Mouse (Mus musculus) CH12.LX (cell line): ENCODE measurements around the gene Polh.

Experiments
- BHLHE40 ChIP-seq: IDR thresholded peaks from 2 replicates; pipeline ENCODE4 v1.6.1; 2011; ENCODE audit warnings: mild to moderate bottlenecking, low read depth, low read length, improper control_type of control experiment
- CHD2 ChIP-seq: IDR thresholded peaks from 2 replicates; pipeline ENCODE4 v1.6.1; 2011; ENCODE audit warnings: low read length, improper control_type of control experiment
- CTCF ChIP-seq, 2 experiments: IDR thresholded peaks in 1 of 2; conservative IDR thresholded peaks in 1 of 2; 2 replicates each; pipeline ENCODE4 v1.5.1; 2011 to 2012; ENCODE audit warnings: low read depth in 2 of 2, low read length in 2 of 2, improper control_type of control experiment in 1 of 2, inconsistent platforms in 1 of 2, mild to moderate bottlenecking in 1 of 2, moderate library complexity in 1 of 2
- E2F4 ChIP-seq: IDR thresholded peaks from 2 replicates; pipeline ENCODE4 v1.6.1; 2011; ENCODE audit warnings: low read depth, low read length, improper control_type of control experiment; ENCODE audit not compliant: insufficient replicate concordance
- EP300 ChIP-seq: IDR thresholded peaks from 2 replicates; pipeline ENCODE4 v1.6.1; 2011; ENCODE audit warnings: low read length, improper control_type of control experiment
- GABPA ChIP-seq: IDR thresholded peaks from 2 replicates; pipeline ENCODE4 v1.6.1; 2012; ENCODE audit warnings: low read depth, low read length, improper control_type of control experiment, inconsistent platforms; ENCODE audit not compliant: insufficient replicate concordance
- HCFC1 ChIP-seq: IDR thresholded peaks from 2 replicates; pipeline ENCODE4 v1.6.1; 2012; ENCODE audit warnings: low read depth, mild to moderate bottlenecking, inconsistent platforms, low read length, improper control_type of control experiment
- MAX ChIP-seq: IDR thresholded peaks from 2 replicates; pipeline ENCODE4 v1.6.1; 2011; ENCODE audit warnings: low read length, improper control_type of control experiment
- POLR2A ChIP-seq: IDR thresholded peaks from 2 replicates; pipeline ENCODE4 v1.6.1; 2011; ENCODE audit warnings: low read depth, mild to moderate bottlenecking, improper control_type of control experiment, low read length
- POLR2AphosphoS2 ChIP-seq: IDR thresholded peaks from 2 replicates; pipeline ENCODE4 v1.6.1; 2011; ENCODE audit warnings: low read depth, low read length, improper control_type of control experiment
- RAD21 ChIP-seq: IDR thresholded peaks from 2 replicates; pipeline ENCODE4 v1.6.1; 2011; ENCODE audit warnings: low read depth, mild to moderate bottlenecking, low read length, improper control_type of control experiment, moderate library complexity
- UBTF ChIP-seq: IDR thresholded peaks from 2 replicates; pipeline ENCODE4 v1.6.1; 2012; ENCODE audit warnings: low read depth, mild to moderate bottlenecking, inconsistent platforms, low read length, improper control_type of control experiment, moderate library complexity
- USF2 ChIP-seq: conservative IDR thresholded peaks from 2 replicates; pipeline ENCODE4 v1.6.1; 2011; ENCODE audit warnings: low read depth, low read length, improper control_type of control experiment
- ZNF384 ChIP-seq: IDR thresholded peaks from 2 replicates; pipeline ENCODE4 v1.6.1; 2012; ENCODE audit warnings: low read depth, low read length, improper control_type of control experiment, inconsistent platforms

DNA sequence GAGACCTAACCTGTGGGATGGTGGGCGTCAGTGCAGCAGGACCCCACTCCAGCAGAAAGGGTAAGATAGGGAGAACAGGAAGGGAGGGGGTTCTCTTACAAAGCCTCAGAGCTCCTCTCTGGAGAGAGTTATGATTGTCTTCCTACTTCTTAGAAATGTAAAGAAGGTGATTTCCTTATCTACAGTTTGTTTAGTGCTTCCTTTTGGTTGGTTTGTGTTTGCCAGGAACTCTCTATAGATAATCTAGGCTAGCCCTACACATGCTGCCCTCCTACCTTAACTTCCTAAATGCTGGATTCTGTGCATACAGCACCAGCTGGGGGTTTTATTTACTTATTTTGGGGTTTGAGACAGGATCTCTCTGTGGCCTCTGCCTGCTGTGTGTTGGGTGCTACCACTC, 33.6 kb upstream of the Polh start:
- TF ChIP-seq ZNF384: no peak
- TF ChIP-seq USF2: no peak
- TF ChIP-seq POLR2A: no peak
- TF ChIP-seq EP300: no peak
- TF ChIP-seq RAD21: no peak
- no peak for TF ChIP-seq CTCF (conservative IDR thresholded peaks at IDR 0.05 in 1 of 2, IDR thresholded peaks at IDR 0.05 in 1 of 2; ENCODE audit: low read depth in 2 of 2, low read length in 2 of 2)
- no peak for TF ChIP-seq HCFC1
- no peak for TF ChIP-seq MAX
- TF ChIP-seq GABPA: no peak
- TF ChIP-seq CHD2: no peak
- no peak for TF ChIP-seq BHLHE40
- no peak for TF ChIP-seq UBTF
- TF ChIP-seq POLR2AphosphoS2: no peak
- no peak for TF ChIP-seq E2F4
